Mouse (Mus musculus) cerebellum, postnatal 36 days (tissue): ENCODE results near the gene Ramac.

Experiments used
- DNase-seq, 2 experiments: peaks; one replicate each; pipeline ENCODE4 v3.0.0; 2021 to 2022; ENCODE audit warnings: mixed read lengths in 2 of 2

Gene Ramac

DNA sequence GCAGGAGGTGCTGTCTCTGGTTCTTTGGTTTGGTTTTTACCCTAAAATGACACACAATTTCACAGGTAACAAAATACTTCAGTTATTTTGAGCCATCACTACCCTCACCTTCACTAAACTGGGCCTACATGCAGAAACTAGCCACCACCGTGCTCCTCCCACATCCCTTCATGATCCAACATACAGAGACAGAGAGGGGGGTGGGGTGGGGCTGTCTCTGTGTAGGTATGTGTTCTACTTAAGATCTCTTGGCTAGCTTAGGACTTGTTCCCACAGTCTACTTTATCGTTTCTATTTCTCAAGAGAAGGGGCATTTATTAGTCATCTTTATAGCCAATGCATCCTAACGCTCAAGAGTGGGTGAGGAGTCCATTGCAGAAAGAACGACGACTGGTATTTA, 25.8 kb downstream of the Ramac start:
- DNase-seq, result peak; percentile 15 to 21

DNA sequence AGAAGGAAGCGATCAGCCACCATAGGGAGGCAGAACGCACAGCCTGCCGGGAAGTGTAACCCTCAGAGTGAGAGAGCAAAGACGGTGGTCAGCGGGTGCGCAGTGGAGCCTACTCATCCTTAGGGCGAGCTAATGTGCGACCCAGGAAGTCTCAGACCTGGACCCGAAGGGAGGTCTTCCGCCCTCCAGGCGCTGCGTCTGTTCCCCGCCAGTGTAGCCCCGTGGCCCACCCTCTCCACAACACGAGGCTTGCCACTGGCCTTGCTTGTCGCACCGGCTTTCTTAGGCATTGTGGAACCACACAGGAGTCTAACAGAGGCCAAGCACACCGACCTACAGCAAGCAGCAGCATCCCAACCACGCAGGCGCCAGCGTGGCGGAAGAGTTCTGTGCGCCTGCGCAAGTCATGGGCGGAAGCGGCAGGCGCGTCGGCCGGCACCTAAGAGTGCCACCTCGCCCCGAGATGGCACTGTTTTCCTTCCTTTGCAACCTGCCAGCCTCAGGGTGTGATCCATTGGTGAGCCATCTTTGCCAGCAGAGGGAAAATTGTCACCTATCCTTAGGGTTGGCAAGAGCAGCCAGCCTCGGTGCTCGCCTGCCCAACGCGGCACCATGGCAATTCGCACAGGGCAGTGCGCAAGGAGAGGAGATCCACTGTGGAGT, 26.5 kb downstream of the Ramac start, which contains the start of gene 3110040N11Rik:
Gene 3110040N11Rik (minus strand): TSS at position 384 of the 663 bp plus-strand sequence.
- peak; percentile 87 for DNase-seq

DNA sequence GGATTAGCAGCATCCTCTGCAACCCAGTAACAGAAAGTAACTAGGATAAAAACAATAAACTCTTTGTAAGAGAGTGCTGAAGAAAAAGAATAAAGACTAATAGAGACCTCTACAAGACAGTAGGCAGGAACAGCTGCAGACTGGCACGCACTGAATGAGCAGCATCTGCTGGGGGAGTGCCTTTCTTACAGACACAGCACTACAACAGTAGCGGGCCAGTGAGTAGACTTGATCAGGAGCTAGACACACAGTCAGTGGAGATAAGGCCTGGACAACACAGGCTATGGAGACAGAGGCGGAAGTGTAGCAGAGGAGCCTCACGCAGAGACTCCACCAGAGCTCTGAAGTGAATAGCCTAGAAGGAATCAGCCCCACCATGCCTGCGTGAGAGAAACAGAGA, 43.3 kb downstream of the Ramac start:
- no peak for DNase-seq
